13 mouse cellular contexts compared by ENCODE assay signal in genomic region chr8:108392909-108393308, GRCm38 (mm10).
DNase-seq lines count a peak whose midpoint lies in the region; ATAC-seq and TF ChIP-seq lines count a peak whose summit lies in the region.
"Had no signal": no experiment of that assay in that cellular context is flagged by ENCODE, and none has a peak within 500 bp of the region (broad histone marks: within the 10 kb centered on the region; RNA-seq: fewer than 3 reads in every experiment).

No protein-coding gene starts in this region.

- H3K9ac ChIP-seq in liver, postnatal 0 days (replicated peaks): no peak overlapping the region
- H3K9ac ChIP-seq: liver, embryonic 15.5 days; midbrain, embryonic 12.5 days had no signal

- no peak overlapping the region for H3K4me3 ChIP-seq in liver, postnatal 0 days (ENCODE audit: low read depth, low read length)
- H3K4me3 ChIP-seq: gastrocnemius, adult 2 months; liver, embryonic 15.5 days; midbrain, embryonic 12.5 days had no signal

- TF ChIP-seq EP300 in liver, postnatal 0 days (IDR thresholded peaks at IDR 0.05; ENCODE audit: low read depth): no peak

- H3K27ac ChIP-seq in liver, postnatal 0 days (ENCODE audit: low read depth): no peak overlapping the region
- H3K27ac ChIP-seq: gastrocnemius, adult 2 months; liver, embryonic 15.5 days; midbrain, embryonic 12.5 days had no signal

- no peaks in the 10 kb centered on the region for H3K9me3 ChIP-seq in liver, postnatal 0 days (ENCODE audit: low read length)
- H3K9me3 ChIP-seq: liver, embryonic 15.5 days; midbrain, embryonic 12.5 days had no signal

- no peak for TF ChIP-seq CTCF in liver, postnatal 0 days (IDR thresholded peaks at IDR 0.05; ENCODE audit: low read depth)

- intact Hi-C loops in left cerebral cortex, postnatal 14 days (cut with DNase I): no loop called here

- H3K4me2 ChIP-seq in liver, postnatal 0 days (ENCODE audit: low read depth, low read length): no peak overlapping the region
- H3K4me2 ChIP-seq: liver, embryonic 15.5 days; midbrain, embryonic 12.5 days had no signal

- 31% methylated on average over 9 of the region's 9 CpGs for WGBS in liver, postnatal 0 days (ENCODE audit: insufficient replicate concordance)

- DNase-seq in ovary, postnatal 36 days (ENCODE audit: low spot score): peak; percentile 12
- DNase-seq in ovary, adult 18-20 months (ENCODE audit: low spot score): no peak
- DNase-seq in liver, postnatal 0 days: peak; percentile 53
- DNase-seq in thymus, postnatal 36 days: peak; percentile 75 to 85
- DNase-seq in left cerebral cortex, postnatal 14 days (ENCODE audit: low spot score in 2 of 2): no peak
- no peak for DNase-seq in cerebellum, adult 9-10 months
- no peak for DNase-seq in gastrocnemius, postnatal 25 days
- DNase-seq: cerebellum, postnatal 14 days; gastrocnemius, adult 2 months; heart, postnatal 10 days had no signal

- no peaks in the 10 kb centered on the region for H3K27me3 ChIP-seq in liver, postnatal 0 days (ENCODE audit: insufficient read depth, low read length)
- H3K27me3 ChIP-seq: liver, embryonic 15.5 days had no signal

- no peaks in the 10 kb centered on the region for H3K36me3 ChIP-seq in liver, postnatal 0 days (replicated peaks; ENCODE audit: insufficient read depth, low read length)
- H3K36me3 ChIP-seq: liver, embryonic 15.5 days; midbrain, embryonic 12.5 days had no signal

- H3K4me1 ChIP-seq in liver, postnatal 0 days (ENCODE audit: insufficient read depth): no peaks in the 10 kb centered on the region
- H3K4me1 ChIP-seq: liver, embryonic 15.5 days had no signal

- peak; percentile 97 for ATAC-seq in common myeloid progenitor, adult 5-6 weeks (replicated peaks; ENCODE audit: low read depth, poor library complexity, severe bottlenecking)
- peak; percentile 27; the same call in 1 of the 2 replicates for ATAC-seq in liver, postnatal 0 days

Comparison
In these comparisons a context has a peak if more than half of its experiments do, and no peak if none do; other contexts are left out.
1. DNase-seq: peak in ovary, postnatal 36 days (single experiment), liver, postnatal 0 days (single experiment) and thymus, postnatal 36 days (2 of 2); none in ovary, adult 18-20 months (single experiment), left cerebral cortex, postnatal 14 days (0 of 2), cerebellum, adult 9-10 months (single experiment) and gastrocnemius, postnatal 25 days (single experiment).